Mouse (Mus musculus) midbrain, embryonic 10.5 days (tissue): ENCODE results near the gene Rps27rt. TPM values are rescaled to one million over a fixed set of nuclear protein-coding genes. Genes with fewer than 3 reads are reported as not detected.
A peak's percentile ranks its signal among the peaks of the same experiment; 100 is the strongest.
"Not testable (repeated sequence)": the region's sequence is repeated elsewhere in the genome, so short reads cannot be mapped to it uniquely, and the experiment has no call there.

Source experiments
- DNase-seq: peaks from one replicate; pipeline ENCODE4 v3.0.0-alpha.2; 2017; ENCODE audit warnings: low spot score
- H3K27ac ChIP-seq: fragments of 300-500 bp; sonication (generic); replicated peaks from 2 replicates; pipeline ENCODE4 v1.5.1; 2016; ENCODE audit warnings: mild to moderate bottlenecking
- H3K27me3 ChIP-seq: fragments of 300-500 bp; sonication (generic); 2 replicates; pipeline ENCODE4 v1.6.1; 2016; ENCODE audit warnings: low read depth, mild to moderate bottlenecking; ENCODE audit not compliant: poor library complexity, severe bottlenecking
- H3K36me3 ChIP-seq: fragments of 300-500 bp; sonication (generic); 2 replicates; pipeline ENCODE4 v1.6.1; 2016; ENCODE audit warnings: mild to moderate bottlenecking, moderate library complexity
- H3K4me1 ChIP-seq: fragments of 300-500 bp; sonication (generic); 2 replicates; pipeline ENCODE4 v1.6.1; 2016
- H3K4me3 ChIP-seq: fragments of 300-500 bp; sonication (generic); 2 replicates; pipeline ENCODE4 v1.5.1; 2016; ENCODE audit warnings: mild to moderate bottlenecking, moderate library complexity
- H3K9me3 ChIP-seq: fragments of 300-500 bp; sonication (generic); replicated peaks from 2 replicates; pipeline ENCODE4 v1.6.1; 2016; ENCODE audit warnings: mild to moderate bottlenecking
- WGBS: fragments of 180-500 bp; shearing (Covaris S2); methylation state at CpG from one replicate; pipeline ENCODE4 v1.1.7; 2016; 5-methylcytosine and 5-hydroxymethylcytosine counted together
- polyA plus RNA-seq: library from polyadenylated mRNA; unstranded; fragments of >200 nt; fragmentation: Nextera tagmentation; extraction: Ambion mirVana; gene quantifications from 2 replicates; pipeline ENCODE4 v1.2.1, GENCODE M21; 2016

Rps27rt gene
- 227 and 286 TPM in 2 replicates for polyA plus RNA-seq

DNA sequence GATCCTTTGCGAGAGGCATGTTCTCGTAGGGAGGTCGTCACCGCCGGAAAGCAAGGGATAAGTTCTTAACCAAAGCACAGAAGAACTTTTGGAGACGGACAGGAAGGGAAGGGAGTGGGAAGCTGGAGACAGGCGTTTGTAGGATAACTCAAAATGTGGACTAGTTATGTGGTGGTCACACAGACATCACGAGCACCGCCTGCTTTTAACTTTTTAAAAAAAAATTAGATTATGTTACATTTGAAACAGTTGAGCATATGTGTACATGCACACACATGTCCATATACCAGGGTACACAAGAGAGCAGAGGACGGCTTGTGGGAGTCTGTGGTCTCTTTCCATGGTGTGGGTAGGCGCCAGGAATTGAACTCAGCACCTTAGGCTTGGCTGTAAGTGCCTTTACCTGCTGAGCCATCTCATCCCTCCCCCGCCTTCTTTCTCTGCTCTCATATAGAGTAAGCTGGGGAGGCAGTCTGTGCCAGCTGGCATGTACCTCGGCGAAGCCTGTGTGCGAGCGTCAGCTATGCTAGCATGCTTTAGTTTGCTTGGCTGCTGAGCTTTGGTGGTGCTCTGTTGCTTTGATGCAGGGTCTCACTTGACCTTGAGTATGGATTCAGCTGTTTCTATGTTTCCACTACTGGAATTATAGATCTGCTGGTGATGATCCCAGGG lies at the start of gene Rps27rt:
Gene Rps27rt (minus strand): TSS at position 51 of the 672 bp plus-strand sequence.
- Histone ChIP-seq H3K36me3 (no peaks in the 10 kb centered on the region), H3K27ac (no peak within 1 kb of the TSS), H3K27me3 (peaks cover 25% of the 10 kb centered on the region), H3K4me3 (no peak within 1 kb of the TSS), H3K4me1 (peaks cover 22% of the 10 kb centered on the region), H3K9me3 (0 out of 2 replicates have a peak, but pooled peaks cover 4% of the 10 kb centered on the region)
- WGBS = 93% methylated on average over 16 of the region's 16 CpGs
- DNase-seq = no peak

DNA sequence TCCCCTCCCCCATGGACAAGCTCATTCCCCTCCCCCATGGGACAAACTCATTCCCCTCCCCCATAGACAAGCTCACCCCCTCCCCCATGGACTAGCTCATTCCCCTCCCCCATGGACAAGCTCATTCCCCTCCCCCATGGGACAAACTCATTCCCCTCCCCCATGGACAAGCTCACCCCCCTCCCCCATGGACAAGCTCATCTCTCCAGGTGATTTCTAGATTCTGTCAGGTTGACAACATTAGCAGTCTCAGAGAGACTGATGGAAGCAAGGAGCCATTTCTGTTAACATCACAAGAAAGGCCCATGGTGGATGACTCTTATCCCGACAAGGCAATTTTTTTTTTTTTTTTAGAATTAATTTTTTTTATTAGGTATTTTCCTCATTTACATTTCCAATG lies 48.5 kb upstream of the Rps27rt start:
- not testable (repeated sequence) for H3K9me3 ChIP-seq, H3K36me3 ChIP-seq, H3K4me3 ChIP-seq, DNase-seq, H3K27me3 ChIP-seq, H3K27ac ChIP-seq
- peaks cover 23% of the 10 kb centered on the region for H3K4me1 ChIP-seq
- 92% methylated on average over 1 of the region's 1 CpGs for WGBS

GRCm38 (mm10) chr9:115030581-115030980 lies 48.0 kb upstream of the Rps27rt start:
- Histone ChIP-seq H3K4me1 (peaks cover 23% of the 10 kb centered on the region), H3K36me3 (no peaks in the 10 kb centered on the region), H3K9me3 (no peaks in the 10 kb centered on the region), H3K27ac (peak overlapping the region; percentile 43), H3K27me3 (peaks cover 3% of the 10 kb centered on the region; the same call in 1 of the 2 replicates), H3K4me3 (no peak overlapping the region)
- DNase-seq = no peak
- WGBS = 28% methylated on average over 4 of the region's 4 CpGs

DNA sequence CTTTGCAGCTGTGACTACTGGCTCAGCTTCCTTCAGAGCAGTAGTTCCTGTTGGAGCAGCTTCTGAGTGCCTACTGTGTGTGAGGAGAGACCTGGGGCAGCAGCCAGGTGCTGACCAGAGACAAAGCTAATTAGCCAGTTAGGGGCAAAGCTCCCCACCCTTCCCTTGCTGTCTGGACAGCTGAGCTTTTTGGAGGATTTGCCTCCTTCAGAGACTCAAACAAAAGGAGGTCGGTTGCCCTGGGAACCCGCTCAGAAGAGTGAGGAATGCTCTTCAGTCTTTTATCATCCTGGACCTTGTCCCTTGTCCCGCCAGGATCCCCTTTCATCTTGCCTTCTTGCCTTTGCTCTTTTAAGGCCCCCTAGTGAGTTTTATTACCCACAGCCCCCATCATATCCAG lies 46.8 kb upstream of the Rps27rt start:
- H3K36me3 ChIP-seq = no peaks in the 10 kb centered on the region
- H3K9me3 ChIP-seq = no peaks in the 10 kb centered on the region
- peak; percentile 87 for DNase-seq
- 0% methylated on average over 3 of the region's 3 CpGs for WGBS
- H3K27me3 ChIP-seq = peaks cover 3% of the 10 kb centered on the region; the same call in 1 of the 2 replicates
- H3K27ac ChIP-seq = peak overlapping the region; percentile 86
- peaks cover 20% of the 10 kb centered on the region for H3K4me1 ChIP-seq
- peak overlapping the region; percentile 14 for H3K4me3 ChIP-seq

DNA sequence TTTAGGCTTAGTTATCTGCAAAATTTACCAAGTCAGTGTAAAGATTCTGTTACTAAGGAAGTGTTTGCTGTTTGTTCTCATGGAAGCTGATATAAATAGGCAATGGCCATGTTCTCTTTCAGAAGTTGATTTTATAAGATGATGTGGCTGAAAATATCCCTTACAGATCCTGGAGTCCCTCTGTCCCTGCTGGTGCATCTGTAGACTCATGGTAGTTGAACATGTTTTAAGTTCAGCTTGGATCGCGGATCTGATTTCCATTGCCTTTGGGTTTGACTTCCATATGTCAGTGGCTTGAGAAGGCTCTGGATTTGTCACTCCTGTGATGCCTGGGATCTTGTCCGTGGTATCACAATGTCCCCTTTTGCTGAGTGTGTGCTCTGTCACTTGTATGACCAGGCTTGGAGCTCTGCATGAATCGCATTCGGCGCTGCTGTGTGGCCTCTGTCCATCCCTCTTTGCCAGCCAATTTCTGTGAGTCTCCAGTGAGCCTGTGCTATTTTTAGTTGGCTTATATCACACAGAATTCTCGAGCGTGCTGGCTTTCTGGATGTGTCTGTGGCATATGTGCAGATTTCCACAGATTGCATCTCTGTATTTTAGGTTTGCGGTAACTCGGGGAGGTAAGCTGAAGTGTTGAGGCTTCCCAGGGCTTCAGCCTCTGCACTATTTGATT lies 41.3 kb upstream of the Rps27rt start:
- Histone ChIP-seq H3K27me3 (no peaks in the 10 kb centered on the region), H3K27ac (no peak overlapping the region), H3K4me3 (no peak overlapping the region), H3K36me3 (0 out of 2 replicates have a peak, but pooled peaks cover 3% of the 10 kb centered on the region), H3K4me1 (peaks cover 2% of the 10 kb centered on the region), H3K9me3 (no peaks in the 10 kb centered on the region)
- no peak for DNase-seq
- WGBS = 96% methylated on average over 10 of the region's 10 CpGs

GRCm38 (mm10) chr9:115023137-115023536 lies 40.6 kb upstream of the Rps27rt start:
- H3K9me3 ChIP-seq = no peaks in the 10 kb centered on the region
- WGBS = 82% methylated on average over 3 of the region's 3 CpGs
- H3K4me1 ChIP-seq = no peaks in the 10 kb centered on the region
- no peak overlapping the region for H3K27ac ChIP-seq
- H3K4me3 ChIP-seq = no peak overlapping the region
- H3K27me3 ChIP-seq = no peaks in the 10 kb centered on the region
- 0 out of 2 replicates have a peak, but pooled peaks cover 3% of the 10 kb centered on the region for H3K36me3 ChIP-seq
- DNase-seq = no peak

- no peak for DNase-seq
- 0 out of 2 replicates have a peak, but pooled peaks cover 3% of the 10 kb centered on the region for H3K36me3 ChIP-seq
- 90% methylated on average over 2 of the region's 2 CpGs for WGBS
Measured at GRCm38 (mm10) chr9:115021419-115021818, 38.9 kb upstream of the Rps27rt start.

DNA sequence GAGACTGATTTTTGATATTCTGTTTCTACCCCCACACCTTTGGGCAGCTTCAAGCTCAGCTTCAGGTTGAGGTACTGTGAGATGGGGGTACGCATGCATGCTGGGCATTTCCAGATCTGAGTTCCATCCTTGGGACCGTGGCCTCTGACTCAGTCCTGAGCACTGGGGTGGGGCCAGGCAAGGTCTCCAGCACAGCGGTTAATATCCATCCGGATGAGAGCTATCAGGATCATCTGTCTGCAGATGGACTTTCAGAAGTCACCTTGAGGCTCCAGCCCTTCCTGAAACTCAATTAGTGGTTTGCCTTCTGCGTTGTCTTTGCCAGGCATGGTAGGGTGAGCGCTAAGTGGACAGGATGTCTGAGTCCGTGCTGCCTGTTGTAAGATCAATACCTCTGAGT lies 37.6 kb upstream of the Rps27rt start:
- H3K27ac ChIP-seq = no peak overlapping the region
- H3K27me3 ChIP-seq = no peaks in the 10 kb centered on the region
- H3K9me3 ChIP-seq = no peaks in the 10 kb centered on the region; the same call in 1 of the 2 replicates
- H3K4me1 ChIP-seq = no peaks in the 10 kb centered on the region
- no peak overlapping the region for H3K4me3 ChIP-seq
- 94% methylated on average over 7 of the region's 7 CpGs for whole genome bisulfite sequencing
- no peak for DNase-seq
- 0 out of 2 replicates have a peak, but pooled peaks cover 3% of the 10 kb centered on the region for H3K36me3 ChIP-seq

More at GRCm38 (mm10) chr9:115021419-115021818, 38.9 kb upstream of the Rps27rt start:
- Histone ChIP-seq H3K4me3 (no peak overlapping the region), H3K4me1 (no peaks in the 10 kb centered on the region), H3K27ac (no peak overlapping the region), H3K27me3 (no peaks in the 10 kb centered on the region), H3K9me3 (no peaks in the 10 kb centered on the region)

DNA sequence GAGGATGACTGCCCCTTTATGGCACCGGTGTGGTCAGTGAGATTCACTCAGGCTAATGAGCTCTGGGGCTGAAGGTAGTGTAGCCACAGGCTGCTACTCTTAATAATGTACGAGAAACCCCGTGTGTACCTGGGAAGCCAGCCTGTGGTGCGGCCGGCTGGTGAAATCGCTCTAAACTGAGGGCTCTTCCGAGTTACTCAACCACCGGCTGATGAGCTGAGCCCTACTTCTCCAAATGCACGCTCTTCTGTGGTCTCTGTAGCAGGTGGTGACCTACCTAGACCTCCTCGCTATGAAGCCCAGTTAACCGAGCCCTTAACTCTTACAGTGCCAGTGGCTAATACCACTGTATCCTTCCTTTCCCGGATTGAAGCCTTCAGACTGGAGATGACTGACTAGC lies 29.8 kb upstream of the Rps27rt start:
- no peak overlapping the region for H3K27ac ChIP-seq
- H3K4me1 ChIP-seq = peaks cover 7% of the 10 kb centered on the region
- no peak overlapping the region for H3K4me3 ChIP-seq
- H3K9me3 ChIP-seq = peaks cover 14% of the 10 kb centered on the region
- WGBS = 75% methylated on average over 12 of the region's 12 CpGs
- H3K27me3 ChIP-seq = no peaks in the 10 kb centered on the region
- DNase-seq = no peak
- H3K36me3 ChIP-seq = peaks cover 7% of the 10 kb centered on the region; the same call in 1 of the 2 replicates

DNA sequence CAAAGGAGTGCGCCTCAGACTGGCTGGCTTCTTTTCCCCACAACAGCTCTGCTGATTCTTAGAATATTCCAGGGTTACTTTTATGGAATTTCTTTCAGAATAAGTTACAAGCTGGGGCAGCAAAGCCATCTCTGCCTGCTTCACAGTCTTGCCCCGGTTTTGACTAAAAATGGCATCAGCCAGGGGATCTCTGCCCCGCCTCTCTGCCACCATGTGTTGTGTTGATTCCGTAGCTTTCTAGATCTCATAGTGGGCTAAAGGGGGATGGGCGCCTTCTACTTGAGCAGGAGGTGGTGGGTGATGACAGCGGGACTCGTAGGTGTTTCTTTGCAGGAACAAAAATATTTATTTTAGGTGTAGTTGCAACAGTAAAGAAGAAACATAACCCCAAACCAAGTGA lies 25.7 kb upstream of the Rps27rt start:
- Histone ChIP-seq H3K9me3 (peaks cover 14% of the 10 kb centered on the region), H3K27ac (no peak overlapping the region), H3K4me3 (no peak overlapping the region), H3K36me3 (peaks cover 7% of the 10 kb centered on the region; the same call in 1 of the 2 replicates), H3K4me1 (no peaks in the 10 kb centered on the region), H3K27me3 (no peaks in the 10 kb centered on the region)
- 91% methylated on average over 7 of the region's 7 CpGs for WGBS
- no peak for DNase-seq

DNA sequence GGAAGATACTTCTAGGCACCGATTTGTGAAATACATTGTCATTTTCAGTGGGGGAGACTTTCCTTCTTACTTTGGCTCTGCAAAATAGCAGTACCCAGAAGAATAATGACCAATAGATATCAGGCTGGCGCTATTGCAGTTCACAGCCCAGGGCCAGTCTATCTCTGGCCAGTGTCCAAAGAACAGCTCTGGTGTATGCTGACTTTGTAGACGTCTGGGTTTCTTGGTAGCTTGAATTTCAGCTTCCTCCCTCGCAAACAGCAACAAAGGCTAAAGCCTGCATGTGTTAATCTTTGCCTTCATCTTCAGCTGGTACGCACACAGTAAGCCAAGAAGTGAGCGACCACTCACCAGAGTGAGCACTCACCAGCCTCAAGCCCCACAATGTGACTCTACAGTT lies 25.2 kb upstream of the Rps27rt start:
- no peak overlapping the region for H3K4me3 ChIP-seq
- peaks cover 7% of the 10 kb centered on the region; the same call in 1 of the 2 replicates for H3K36me3 ChIP-seq
- H3K27ac ChIP-seq = no peak overlapping the region
- no peak for DNase-seq
- 89% methylated on average over 6 of the region's 6 CpGs for WGBS
- peaks cover 14% of the 10 kb centered on the region for H3K9me3 ChIP-seq
- H3K4me1 ChIP-seq = no peaks in the 10 kb centered on the region
- no peaks in the 10 kb centered on the region for H3K27me3 ChIP-seq

DNA sequence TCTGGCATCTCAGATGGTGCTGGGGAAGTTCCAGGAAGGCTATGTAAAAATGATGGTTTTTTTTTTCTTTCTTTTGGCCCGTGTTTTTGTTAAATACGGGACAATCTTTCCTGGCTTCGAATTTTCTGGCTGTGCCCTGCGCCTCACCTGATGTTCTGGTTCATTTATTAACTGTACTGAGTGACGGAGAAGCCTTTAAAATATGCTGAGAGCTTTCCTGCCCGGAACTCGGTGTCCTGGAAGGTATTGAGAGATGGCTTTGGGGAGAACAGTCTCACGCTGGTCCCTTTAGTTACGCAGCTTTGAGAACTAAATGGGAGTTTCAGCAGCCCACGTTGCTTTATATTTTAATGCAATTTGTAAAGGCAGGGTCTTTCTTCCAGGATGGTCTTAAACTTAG lies 22.9 kb upstream of the Rps27rt start:
- H3K27me3 ChIP-seq = no peaks in the 10 kb centered on the region
- peaks cover 7% of the 10 kb centered on the region; the same call in 1 of the 2 replicates for H3K36me3 ChIP-seq
- no peak for DNase-seq
- no peaks in the 10 kb centered on the region for H3K4me1 ChIP-seq
- H3K27ac ChIP-seq = no peak overlapping the region
- WGBS = 83% methylated on average over 10 of the region's 10 CpGs
- peaks cover 14% of the 10 kb centered on the region for H3K9me3 ChIP-seq
- no peak overlapping the region for H3K4me3 ChIP-seq

DNA sequence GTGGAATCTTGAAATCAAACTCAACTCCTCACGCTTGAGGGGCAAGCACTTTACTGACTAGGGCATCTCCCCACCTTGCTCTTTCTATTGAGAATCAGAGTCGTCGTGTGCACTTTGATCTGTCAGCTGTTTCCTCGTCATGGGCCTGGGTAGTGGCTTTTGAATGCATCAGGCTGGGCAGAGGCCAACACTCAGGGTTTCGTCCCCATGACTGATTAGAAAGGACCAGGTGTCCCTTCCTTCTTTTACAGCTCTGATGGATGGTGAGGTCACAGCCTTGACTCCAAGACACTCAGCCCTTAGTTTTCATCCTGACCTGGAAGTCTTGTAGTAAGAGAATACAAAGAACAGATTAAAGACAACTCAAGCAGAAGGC lies 17.2 kb upstream of the Rps27rt start:
- no peak overlapping the region for H3K27ac ChIP-seq
- H3K4me3 ChIP-seq = no peak overlapping the region
- no peak for DNase-seq
- H3K27me3 ChIP-seq = no peaks in the 10 kb centered on the region
- no peaks in the 10 kb centered on the region for H3K36me3 ChIP-seq
- no peaks in the 10 kb centered on the region for H3K9me3 ChIP-seq
- 77% methylated on average over 5 of the region's 5 CpGs for WGBS
- no peaks in the 10 kb centered on the region for H3K4me1 ChIP-seq
